Mouse (Mus musculus) heart, postnatal 0 days (tissue): Measurements from ENCODE around the gene Plcb3. TPM values are rescaled to one million over a fixed set of nuclear protein-coding genes. Genes with fewer than 3 reads are reported as not detected.

Experiments used
- ATAC-seq: fragments of 200-750 bp; cut with Nextera tagmentation; 2 replicates; pipeline ENCODE4 v1.8.0; 2017; ENCODE audit warnings: low read depth, moderate number of reproducible peaks, moderate library complexity; ENCODE audit not compliant: insufficient read depth
- DNase-seq: peaks from one replicate; pipeline ENCODE4 v3.0.0-alpha.2; 2016; ENCODE audit warnings: low spot score
- H3K27ac ChIP-seq: fragments of 300-500 bp; sonication (generic); 2 replicates; pipeline ENCODE4 v1.5.1; 2014; ENCODE audit warnings: low read depth, mild to moderate bottlenecking
- H3K27me3 ChIP-seq: fragments of 300-500 bp; sonication (generic); 2 replicates; pipeline ENCODE4 v1.6.1; 2014; ENCODE audit warnings: low read length, mixed read lengths; ENCODE audit not compliant: control insufficient read depth, insufficient read depth
- H3K36me3 ChIP-seq: fragments of 300-500 bp; sonication (generic); replicated peaks from 2 replicates; pipeline ENCODE4 v1.6.1; 2014; ENCODE audit warnings: low read length, mixed read lengths; ENCODE audit not compliant: control insufficient read depth, insufficient read depth
- H3K4me1 ChIP-seq: fragments of 300-500 bp; sonication (generic); 2 replicates; pipeline ENCODE4 v1.6.1; 2014; ENCODE audit warnings: antibody characterized with exemption; ENCODE audit not compliant: control insufficient read depth, insufficient read depth
- H3K4me2 ChIP-seq: fragments of 300-500 bp; sonication (generic); 2 replicates; pipeline ENCODE4 v1.6.1; 2014; ENCODE audit warnings: low read depth, mild to moderate bottlenecking, low read length, moderate library complexity
- H3K4me3 ChIP-seq: fragments of 300-500 bp; sonication (generic); 2 replicates; pipeline ENCODE4 v1.5.1; 2014; ENCODE audit warnings: low read depth, low read length
- H3K9ac ChIP-seq: fragments of 300-500 bp; sonication (generic); replicated peaks from 2 replicates; pipeline ENCODE4 v1.6.1; 2014; ENCODE audit warnings: low read depth, low read length, mixed read lengths
- H3K9me3 ChIP-seq: fragments of 300-500 bp; sonication (generic); replicated peaks from 2 replicates; pipeline ENCODE4 v1.6.1; 2016; ENCODE audit warnings: low read length; ENCODE audit not compliant: control insufficient read depth
- CTCF ChIP-seq: IDR thresholded peaks from 2 replicates; pipeline ENCODE4 v1.5.1; 2016; ENCODE audit warnings: antibody characterized with exemption, control low read depth, low read depth
- EP300 ChIP-seq: IDR thresholded peaks from 2 replicates; pipeline ENCODE4 v1.6.1; 2016; ENCODE audit warnings: antibody characterized with exemption, low read depth
- WGBS: fragments of 180-500 bp; shearing (Covaris S2); extraction: QIAGEN DNeasy Blood & Tissue Kit; methylation state at CpG from one replicate; pipeline ENCODE4 v1.1.7; 2014; 5-methylcytosine and 5-hydroxymethylcytosine counted together
- polyA plus RNA-seq: library from polyadenylated mRNA; unstranded; fragments of >200 nt; fragmentation: Nextera tagmentation; extraction: Ambion mirVana; gene quantifications from 2 replicates; pipeline ENCODE4 v1.2.1, GENCODE M21; 2015
- total RNA-seq: library from RNA; depleted of rRNA; stranded (reverse); fragments of >200 nt; gene quantifications from 2 replicates; pipeline ENCODE4 v1.2.3, GENCODE M21; 2014; ENCODE audit warnings: low replicate concordance

Gene Plcb3
- total and polyA plus RNA-seq, 2 experiments from 2014 or later, result 8.3 to 24.9 TPM

DNA sequence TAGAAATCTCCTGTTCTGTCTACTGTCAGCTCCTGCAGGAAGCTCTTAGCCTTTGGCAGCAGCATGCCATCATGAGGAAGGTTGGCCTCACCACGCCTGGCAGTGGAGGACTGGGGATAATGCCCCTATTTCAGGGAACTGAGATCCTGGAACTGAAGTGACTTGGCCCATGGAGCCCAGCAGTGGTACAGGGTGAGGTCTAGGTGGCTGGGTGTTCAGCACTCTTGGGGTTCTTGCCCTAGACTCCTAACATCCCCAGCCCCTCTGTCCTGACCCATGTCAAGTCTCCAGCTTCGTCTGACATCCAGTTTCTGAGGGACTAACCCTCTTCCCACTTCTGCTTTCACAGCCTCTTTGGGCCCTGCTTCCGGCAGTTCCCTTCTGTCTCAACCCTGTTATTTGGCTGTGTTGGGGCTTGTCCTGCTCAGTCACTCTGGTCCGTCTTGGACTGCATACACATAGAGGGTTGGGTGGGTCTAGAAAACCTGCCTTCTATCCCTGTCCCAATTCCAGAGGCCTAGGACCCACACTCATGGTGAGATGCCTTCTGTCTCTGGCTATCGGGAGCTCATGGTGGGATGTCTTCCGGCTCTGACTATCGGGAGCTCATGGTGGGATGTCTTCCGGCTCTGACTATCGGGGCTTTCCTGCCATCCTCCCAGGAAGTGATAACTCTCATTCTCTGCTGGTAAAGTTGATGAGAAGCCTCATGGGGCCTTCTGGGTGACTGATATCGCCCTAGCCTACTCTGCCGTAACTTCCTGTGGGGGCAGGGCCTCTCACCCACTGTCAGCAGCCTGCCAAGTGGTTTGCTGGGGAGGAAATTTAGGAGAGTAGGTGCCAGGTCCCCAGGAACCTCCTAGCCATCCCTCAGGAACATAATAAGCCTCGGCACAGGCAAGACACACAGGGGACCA lies 41.5 kb upstream of the Plcb3 start:
- peak overlapping the region; percentile 43; the same call in 1 of the 2 replicates for H3K4me2 ChIP-seq
- H3K9me3 ChIP-seq, result no peaks in the 10 kb centered on the region
- 62% methylated on average over 12 of the region's 12 CpGs for WGBS
- 0 out of 2 replicates have a peak overlapping the region, but pooled peaks have one; percentile 5 for H3K9ac ChIP-seq
- no peaks in the 10 kb centered on the region for H3K27me3 ChIP-seq
- peak overlapping the region; percentile 17; the same call in 1 of the 2 replicates for H3K4me3 ChIP-seq
- no peak for DNase-seq
- no peak for ATAC-seq
- 0 out of 2 replicates have a peak, but pooled peaks cover 5% of the 10 kb centered on the region for H3K4me1 ChIP-seq
- H3K36me3 ChIP-seq, result peaks cover 24% of the 10 kb centered on the region
- H3K27ac ChIP-seq, result peak overlapping the region; percentile 32
- TF ChIP-seq EP300 (no peak), CTCF (no peak)

GRCm38 (mm10) chr19:7014481-7015135 lies 38.3 kb upstream of the Plcb3 start:
- Histone ChIP-seq H3K36me3 (no peaks in the 10 kb centered on the region), H3K27ac (no peak overlapping the region), H3K9me3 (no peaks in the 10 kb centered on the region), H3K27me3 (no peaks in the 10 kb centered on the region), H3K4me1 (0 out of 2 replicates have a peak, but pooled peaks cover 5% of the 10 kb centered on the region), H3K4me2 (no peak overlapping the region), H3K9ac (no peak overlapping the region), H3K4me3 (no peak overlapping the region)
- DNase-seq, result no peak
- TF ChIP-seq EP300, result no peak
- TF ChIP-seq CTCF, result no peak
- WGBS, result 80% methylated on average over 19 of the region's 20 CpGs
- no peak for ATAC-seq

GRCm38 (mm10) chr19:7013984-7014383 lies 37.7 kb upstream of the Plcb3 start:
- ATAC-seq, result no peak
- no peak for TF ChIP-seq EP300
- TF ChIP-seq CTCF, result no peak
- H3K27ac ChIP-seq, result no peak overlapping the region
- H3K9ac ChIP-seq, result no peak overlapping the region
- no peak overlapping the region for H3K4me3 ChIP-seq
- 90% methylated on average over 9 of the region's 9 CpGs for WGBS
- no peaks in the 10 kb centered on the region for H3K9me3 ChIP-seq
- no peak for DNase-seq
- 0 out of 2 replicates have a peak, but pooled peaks cover 2% of the 10 kb centered on the region for H3K4me1 ChIP-seq
- no peak overlapping the region for H3K4me2 ChIP-seq
- no peaks in the 10 kb centered on the region for H3K27me3 ChIP-seq
- H3K36me3 ChIP-seq, result no peaks in the 10 kb centered on the region

DNA sequence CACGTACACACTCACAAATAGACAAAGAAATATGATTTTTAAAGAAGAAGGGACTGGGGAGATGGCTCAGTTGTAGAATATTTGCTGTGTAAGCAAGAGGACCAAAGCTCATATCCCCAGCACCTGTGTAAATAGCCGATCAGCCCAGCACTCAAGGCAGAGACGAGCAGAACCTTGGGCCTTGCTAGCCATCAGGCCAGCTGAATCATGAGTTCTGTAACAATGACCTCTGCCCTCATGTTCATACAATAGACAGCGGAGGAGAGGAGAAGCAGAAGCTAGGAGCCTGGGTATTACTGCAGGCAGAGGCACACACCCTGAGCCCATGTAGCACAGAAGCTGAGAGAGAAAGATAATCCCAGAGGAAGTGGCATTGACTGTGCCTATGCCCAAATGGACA lies 36.2 kb upstream of the Plcb3 start:
- 88% methylated on average over 4 of the region's 4 CpGs for whole genome bisulfite sequencing
- ATAC-seq (no peak), DNase-seq (no peak)
- H3K9ac ChIP-seq, result no peak overlapping the region
- H3K9me3 ChIP-seq, result no peaks in the 10 kb centered on the region
- H3K4me1 ChIP-seq, result no peaks in the 10 kb centered on the region
- H3K36me3 ChIP-seq, result no peaks in the 10 kb centered on the region
- TF ChIP-seq CTCF, result no peak
- TF ChIP-seq EP300, result no peak
- no peak overlapping the region for H3K4me2 ChIP-seq
- no peak overlapping the region for H3K27ac ChIP-seq
- H3K27me3 ChIP-seq, result no peaks in the 10 kb centered on the region
- H3K4me3 ChIP-seq, result no peak overlapping the region

DNA sequence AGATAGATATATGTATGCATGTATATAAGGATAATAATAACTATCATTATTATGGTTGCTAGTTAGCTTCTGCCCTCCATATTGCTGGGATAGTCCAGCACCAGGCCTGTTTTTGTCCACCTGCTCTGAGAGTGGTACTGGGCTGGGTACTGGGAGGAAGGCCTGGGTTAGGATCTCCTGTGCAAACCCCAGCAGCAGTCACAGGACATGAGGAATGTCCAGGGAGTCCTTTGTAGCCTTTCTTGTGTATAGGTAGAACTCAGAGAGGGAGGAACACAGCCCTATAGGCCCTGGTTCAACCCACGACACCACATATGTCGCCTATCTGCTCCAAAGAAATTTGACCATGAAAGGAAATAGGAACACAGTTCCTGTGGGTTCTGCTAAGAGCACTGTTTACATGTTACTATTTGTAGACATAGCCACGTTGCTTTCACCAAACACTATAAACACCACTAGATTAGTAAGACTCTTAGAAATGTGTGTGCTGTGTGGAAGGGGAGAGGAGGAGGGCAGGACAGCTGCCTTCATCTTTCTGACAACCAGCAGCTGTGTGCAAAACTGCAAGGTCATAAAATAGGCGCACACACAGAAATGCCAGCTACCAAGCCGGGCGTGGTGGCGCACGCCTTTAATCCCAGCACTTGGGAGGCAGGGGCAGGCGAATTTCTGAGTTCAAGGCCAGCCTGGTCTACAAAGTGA lies 30.8 kb upstream of the Plcb3 start:
- no peak for ATAC-seq
- H3K9ac ChIP-seq, result no peak overlapping the region
- H3K4me2 ChIP-seq, result no peak overlapping the region
- H3K27me3 ChIP-seq, result no peaks in the 10 kb centered on the region
- no peaks in the 10 kb centered on the region for H3K36me3 ChIP-seq
- WGBS, result 79% methylated on average over 9 of the region's 9 CpGs
- DNase-seq, result no peak
- no peak overlapping the region for H3K27ac ChIP-seq
- H3K4me3 ChIP-seq, result no peak overlapping the region
- peaks cover 7% of the 10 kb centered on the region; the same call in 1 of the 2 replicates for H3K4me1 ChIP-seq
- H3K9me3 ChIP-seq, result no peaks in the 10 kb centered on the region
- TF ChIP-seq CTCF (no peak), EP300 (no peak)
